14 mouse cellular contexts compared by ENCODE assay signal in genomic region chr6:18408445-18408844, GRCm38 (mm10).
"Had no signal": no experiment of that assay in that cellular context is flagged by ENCODE, and none has a peak within 500 bp of the region (broad histone marks: within the 10 kb centered on the region; RNA-seq: fewer than 3 reads in every experiment).

No protein-coding gene starts in this region.

- H3K27me3 ChIP-seq: liver, embryonic 13.5 days had no signal

- H3K9ac ChIP-seq: liver, embryonic 13.5 days had no signal

- H3K27ac ChIP-seq: kidney, postnatal 0 days; liver, embryonic 13.5 days; stomach, postnatal 0 days had no signal

- H3K36me3 ChIP-seq: liver, embryonic 13.5 days had no signal

- H3K9me3 ChIP-seq: liver, embryonic 13.5 days had no signal

- DNase-seq: kidney, adult 2 months; kidney, postnatal 25 days; liver, embryonic 13.5 days; lung, adult 2 months; lung, postnatal 14 days; lung, postnatal 4 days; midbrain, embryonic 14.5 days; right cerebral cortex, postnatal 4 days; thymus, postnatal 25 days had no signal

- ATAC-seq: inflammation-experienced regulatory T-cells, adult 6 months; intestine, postnatal 0 days had no signal

- H3K4me3 ChIP-seq: liver, embryonic 13.5 days had no signal

- H3K4me2 ChIP-seq: liver, embryonic 13.5 days; midbrain, embryonic 11.5 days had no signal

- H3K4me1 ChIP-seq: liver, embryonic 13.5 days had no signal
